Mouse (Mus musculus): ENCODE measurements around the gene Padi6. TPM values are rescaled to one million over a fixed set of nuclear protein-coding genes. Genes with fewer than 3 reads are reported as not detected.

Gene Padi6
- polyA plus RNA-seq, 1 experiment from 2014 or later = not detected

DNA sequence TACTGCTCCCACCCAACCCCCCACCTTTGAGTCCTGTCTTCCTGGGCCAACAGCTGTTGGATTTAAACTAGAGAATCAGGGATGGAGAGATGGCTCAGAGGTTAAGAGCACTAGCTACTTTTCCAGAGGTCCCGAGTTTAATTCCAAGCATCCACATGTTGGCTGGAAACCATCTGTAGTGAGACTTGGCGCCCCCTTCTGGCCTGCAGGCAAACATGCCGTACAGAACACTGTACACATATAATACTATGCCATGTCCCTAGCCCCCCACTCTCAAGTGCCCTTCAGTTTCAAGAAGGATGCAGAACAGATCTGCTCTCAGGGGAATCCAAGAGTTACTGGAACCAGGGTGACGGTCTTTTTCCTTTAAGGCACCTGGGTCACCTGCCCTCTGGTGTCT lies 10.8 kb downstream of the Padi6 start:
- no peak overlapping the region for H3K27ac ChIP-seq (ENCODE audit: low read length)
- H3K4me2 ChIP-seq (replicated peaks; ENCODE audit: low read depth, low read length) = no peak overlapping the region
- H3K36me3 ChIP-seq (ENCODE audit: insufficient read depth, low read length) = no peaks in the 10 kb centered on the region; the same call in 1 of the 2 replicates
- H3K9ac ChIP-seq (replicated peaks; ENCODE audit: low read length) = no peak overlapping the region
- H3K4me1 ChIP-seq (ENCODE audit: insufficient read depth, low read length) = no peaks in the 10 kb centered on the region
- WGBS = 76% methylated on average over 4 of the region's 4 CpGs
- no peak overlapping the region for H3K4me3 ChIP-seq (ENCODE audit: low read length)
- ATAC-seq (ENCODE audit: low FRiP score, low TSS enrichment) = no peak
- H3K9me3 ChIP-seq (ENCODE audit: low read length) = no peaks in the 10 kb centered on the region
- no peaks in the 10 kb centered on the region for H3K27me3 ChIP-seq (ENCODE audit: insufficient read depth, low read length)

DNA sequence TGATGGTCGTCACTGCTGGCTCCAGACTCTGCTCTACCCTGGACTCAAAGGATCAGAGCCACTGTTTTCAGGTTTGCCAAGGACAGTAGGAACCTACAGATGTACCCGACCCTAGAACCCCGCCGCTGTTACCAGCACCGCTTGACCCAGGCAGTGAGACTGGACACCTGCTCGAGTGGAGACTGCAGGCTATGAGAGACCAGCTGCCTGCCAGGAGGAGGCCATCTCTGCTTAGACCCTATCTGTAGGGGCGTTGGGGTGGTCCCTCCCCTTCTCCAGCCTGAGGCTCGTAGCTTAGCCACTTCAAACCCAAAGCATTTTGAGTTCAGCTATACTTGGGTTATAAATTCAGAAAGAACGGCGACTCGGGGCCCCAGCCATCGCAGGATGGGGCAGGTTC lies 15.5 kb downstream of the Padi6 start:
- 86% methylated on average over 12 of the region's 12 CpGs for WGBS

DNA sequence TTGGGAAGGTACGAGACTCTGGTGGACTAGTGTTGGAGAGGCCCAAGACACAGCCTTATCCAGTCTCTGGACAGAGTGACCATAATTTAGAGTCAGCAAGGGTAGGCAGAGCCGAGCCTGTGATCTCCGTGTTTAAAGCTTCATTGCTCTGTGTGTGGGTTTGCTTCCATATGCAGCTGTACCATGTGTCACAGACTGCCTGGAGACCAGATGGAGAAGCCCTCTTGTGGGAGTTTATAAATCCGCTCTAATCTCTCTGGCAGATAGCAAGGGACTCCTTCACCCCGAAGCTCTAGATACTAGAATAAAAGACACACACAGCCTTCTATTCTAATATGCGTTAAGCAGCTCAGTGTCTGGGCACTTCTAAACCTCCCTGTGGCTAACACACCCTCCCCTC lies 17.7 kb downstream of the Padi6 start:
- Histone ChIP-seq H3K4me3 (ENCODE audit: low read length) (no peak overlapping the region), H3K4me2 (replicated peaks; ENCODE audit: low read depth, low read length) (no peak overlapping the region), H3K36me3 (ENCODE audit: insufficient read depth, low read length) (peaks cover 31% of the 10 kb centered on the region), H3K27ac (ENCODE audit: low read length) (no peak overlapping the region), H3K4me1 (ENCODE audit: insufficient read depth, low read length) (no peaks in the 10 kb centered on the region), H3K9ac (replicated peaks; ENCODE audit: low read length) (no peak overlapping the region), H3K27me3 (ENCODE audit: insufficient read depth, low read length) (no peaks in the 10 kb centered on the region), H3K9me3 (ENCODE audit: low read length) (no peaks in the 10 kb centered on the region)
- ATAC-seq (ENCODE audit: low FRiP score, low TSS enrichment) = no peak
- WGBS = 77% methylated on average over 6 of the region's 6 CpGs

More for the DNA sequence above, 15.5 kb downstream of the Padi6 start:
- no peak for ATAC-seq (ENCODE audit: low FRiP score, low TSS enrichment)
- no peak overlapping the region for H3K9ac ChIP-seq (replicated peaks; ENCODE audit: low read length)
- H3K4me1 ChIP-seq (ENCODE audit: insufficient read depth, low read length) = no peaks in the 10 kb centered on the region
- H3K4me2 ChIP-seq (replicated peaks; ENCODE audit: low read depth, low read length) = no peak overlapping the region
- H3K36me3 ChIP-seq (ENCODE audit: insufficient read depth, low read length) = peaks cover 9% of the 10 kb centered on the region
- H3K27me3 ChIP-seq (ENCODE audit: insufficient read depth, low read length) = no peaks in the 10 kb centered on the region
- no peak overlapping the region for H3K4me3 ChIP-seq (ENCODE audit: low read length)
- H3K27ac ChIP-seq (ENCODE audit: low read length) = no peak overlapping the region
- H3K9me3 ChIP-seq (ENCODE audit: low read length) = no peaks in the 10 kb centered on the region

DNA sequence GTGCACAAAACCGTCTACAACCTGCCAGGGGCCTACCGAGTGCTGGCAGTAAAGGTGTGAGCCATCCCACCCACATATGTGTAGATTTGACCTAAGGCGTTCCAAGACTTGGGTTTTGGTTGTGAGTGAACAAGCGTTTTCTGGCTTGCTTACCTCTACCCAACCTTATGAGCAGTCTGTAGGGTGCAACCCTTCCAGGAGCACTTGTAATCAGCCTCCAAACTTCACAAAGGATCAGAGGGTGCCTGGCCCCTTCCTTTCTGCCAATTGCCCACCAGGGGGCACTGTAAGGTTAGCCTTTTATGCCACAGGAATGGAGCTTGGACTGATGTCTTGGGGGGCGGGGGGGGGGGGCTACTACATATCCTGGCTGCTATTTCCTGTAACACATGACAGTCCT lies 18.6 kb downstream of the Padi6 start:
- no peak overlapping the region for H3K4me2 ChIP-seq (replicated peaks; ENCODE audit: low read depth, low read length)
- no peak overlapping the region for H3K27ac ChIP-seq (ENCODE audit: low read length)
- H3K27me3 ChIP-seq (ENCODE audit: insufficient read depth, low read length) = no peaks in the 10 kb centered on the region
- H3K4me3 ChIP-seq (ENCODE audit: low read length) = no peak overlapping the region
- H3K9me3 ChIP-seq (ENCODE audit: low read length) = no peaks in the 10 kb centered on the region
- H3K9ac ChIP-seq (replicated peaks; ENCODE audit: low read length) = no peak overlapping the region
- WGBS = 58% methylated on average over 5 of the region's 5 CpGs
- no peaks in the 10 kb centered on the region for H3K4me1 ChIP-seq (ENCODE audit: insufficient read depth, low read length)
- peaks cover 40% of the 10 kb centered on the region for H3K36me3 ChIP-seq (ENCODE audit: insufficient read depth, low read length)
- 0 out of 2 replicates have a peak, but pooled peaks have one; percentile 46 for ATAC-seq (ENCODE audit: low FRiP score, low TSS enrichment)

DNA sequence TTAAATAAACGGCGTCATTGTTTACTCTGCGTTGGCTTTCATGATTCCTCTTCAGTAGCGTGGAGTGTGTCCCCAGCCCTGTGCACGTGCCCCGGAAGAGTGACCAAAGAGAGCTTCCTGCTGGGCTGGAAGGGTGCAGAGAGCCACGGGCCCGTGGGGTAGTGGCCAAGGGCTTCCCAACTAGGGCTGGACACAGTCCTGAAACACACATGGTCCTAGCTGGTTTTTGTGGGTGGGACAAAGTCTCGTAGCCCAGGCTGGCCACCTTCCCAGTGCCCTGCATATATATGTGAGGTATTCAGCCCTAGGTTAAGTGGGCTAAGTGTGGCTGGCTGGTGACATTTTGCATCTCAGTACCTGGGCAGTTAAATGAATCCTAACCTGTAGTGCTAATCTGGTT lies 19.3 kb downstream of the Padi6 start:
- no peaks in the 10 kb centered on the region for H3K4me1 ChIP-seq (ENCODE audit: insufficient read depth, low read length)
- no peaks in the 10 kb centered on the region for H3K9me3 ChIP-seq (ENCODE audit: low read length)
- H3K27me3 ChIP-seq (ENCODE audit: insufficient read depth, low read length) = no peaks in the 10 kb centered on the region
- H3K9ac ChIP-seq (replicated peaks; ENCODE audit: low read length) = no peak overlapping the region
- H3K4me3 ChIP-seq (ENCODE audit: low read length) = no peak overlapping the region
- no peak for ATAC-seq (ENCODE audit: low FRiP score, low TSS enrichment)
- H3K27ac ChIP-seq (ENCODE audit: low read length) = no peak overlapping the region
- 80% methylated on average over 9 of the region's 9 CpGs for WGBS
- peaks cover 46% of the 10 kb centered on the region for H3K36me3 ChIP-seq (ENCODE audit: insufficient read depth, low read length)
- no peak overlapping the region for H3K4me2 ChIP-seq (replicated peaks; ENCODE audit: low read depth, low read length)

DNA sequence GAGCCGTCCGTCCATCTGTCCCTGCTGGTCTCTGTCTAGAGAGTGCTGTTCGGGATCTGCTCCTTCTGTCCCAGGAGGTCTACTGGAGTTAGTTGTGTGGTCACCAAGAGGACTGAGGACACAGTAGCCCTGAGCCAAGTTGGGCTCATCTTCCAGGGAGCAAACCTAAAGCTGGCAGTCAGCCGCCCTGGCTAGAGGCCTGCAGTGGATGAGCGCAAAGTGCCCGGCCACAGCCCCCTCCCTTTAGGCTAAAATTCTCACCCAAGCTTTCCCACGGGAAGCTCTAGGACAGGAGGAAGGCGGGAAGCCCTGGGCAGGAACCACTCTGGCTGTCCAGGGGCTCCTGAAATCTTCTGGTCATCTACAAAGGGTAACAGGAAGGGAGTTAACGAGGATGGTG lies 19.7 kb downstream of the Padi6 start:
- H3K4me1 ChIP-seq (ENCODE audit: insufficient read depth, low read length) = no peaks in the 10 kb centered on the region
- no peaks in the 10 kb centered on the region for H3K27me3 ChIP-seq (ENCODE audit: insufficient read depth, low read length)
- H3K4me2 ChIP-seq (replicated peaks; ENCODE audit: low read depth, low read length) = no peak overlapping the region
- H3K27ac ChIP-seq (ENCODE audit: low read length) = no peak overlapping the region
- 73% methylated on average over 9 of the region's 9 CpGs for WGBS
- no peak overlapping the region for H3K9ac ChIP-seq (replicated peaks; ENCODE audit: low read length)
- no peak overlapping the region for H3K4me3 ChIP-seq (ENCODE audit: low read length)
- H3K9me3 ChIP-seq (ENCODE audit: low read length) = no peaks in the 10 kb centered on the region
- no peak for ATAC-seq (ENCODE audit: low FRiP score, low TSS enrichment)
- peaks cover 51% of the 10 kb centered on the region for H3K36me3 ChIP-seq (ENCODE audit: insufficient read depth, low read length)

GRCm38 (mm10) chr4:140721968-140722490 lies 20.4 kb downstream of the Padi6 start:
- no peak overlapping the region for H3K27ac ChIP-seq (ENCODE audit: low read length)
- no peak for ATAC-seq (ENCODE audit: low FRiP score, low TSS enrichment)
- H3K36me3 ChIP-seq (ENCODE audit: insufficient read depth, low read length) = peaks cover 57% of the 10 kb centered on the region
- H3K4me3 ChIP-seq (ENCODE audit: low read length) = no peak overlapping the region
- WGBS = 84% methylated on average over 20 of the region's 20 CpGs
- no peak overlapping the region for H3K4me2 ChIP-seq (replicated peaks; ENCODE audit: low read depth, low read length)
- no peaks in the 10 kb centered on the region for H3K4me1 ChIP-seq (ENCODE audit: insufficient read depth, low read length)
- no peaks in the 10 kb centered on the region for H3K27me3 ChIP-seq (ENCODE audit: insufficient read depth, low read length)
- no peaks in the 10 kb centered on the region for H3K9me3 ChIP-seq (ENCODE audit: low read length)
- no peak overlapping the region for H3K9ac ChIP-seq (replicated peaks; ENCODE audit: low read length)

DNA sequence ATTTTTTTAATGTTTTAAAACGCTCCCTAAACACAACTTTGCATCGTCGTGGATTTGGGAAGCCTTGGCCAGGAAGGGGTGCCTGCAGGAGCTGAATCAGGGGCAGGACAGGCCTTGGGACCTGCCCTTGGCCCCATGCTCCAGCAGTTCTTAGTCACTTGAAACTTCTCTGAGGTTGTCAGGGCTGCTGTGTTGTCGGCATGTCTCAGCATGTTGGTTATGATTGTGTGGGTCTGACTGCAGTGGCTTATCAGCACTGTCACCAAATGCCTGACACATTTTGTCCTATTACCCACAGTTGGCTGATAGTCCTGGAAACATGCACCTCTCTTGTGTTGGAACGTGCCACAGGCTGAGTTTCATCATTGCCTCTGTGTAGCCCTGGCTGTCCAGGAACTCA lies 22.4 kb downstream of the Padi6 start:
- H3K4me1 ChIP-seq (ENCODE audit: insufficient read depth, low read length) = no peaks in the 10 kb centered on the region
- H3K27me3 ChIP-seq (ENCODE audit: insufficient read depth, low read length) = no peaks in the 10 kb centered on the region
- no peak overlapping the region for H3K27ac ChIP-seq (ENCODE audit: low read length)
- no peak overlapping the region for H3K4me3 ChIP-seq (ENCODE audit: low read length)
- 83% methylated on average over 5 of the region's 5 CpGs for WGBS
- H3K4me2 ChIP-seq (replicated peaks; ENCODE audit: low read depth, low read length) = no peak overlapping the region
- ATAC-seq (ENCODE audit: low FRiP score, low TSS enrichment) = no peak
- H3K36me3 ChIP-seq (ENCODE audit: insufficient read depth, low read length) = peaks cover 76% of the 10 kb centered on the region
- no peak overlapping the region for H3K9ac ChIP-seq (replicated peaks; ENCODE audit: low read length)
- no peaks in the 10 kb centered on the region for H3K9me3 ChIP-seq (ENCODE audit: low read length)

DNA sequence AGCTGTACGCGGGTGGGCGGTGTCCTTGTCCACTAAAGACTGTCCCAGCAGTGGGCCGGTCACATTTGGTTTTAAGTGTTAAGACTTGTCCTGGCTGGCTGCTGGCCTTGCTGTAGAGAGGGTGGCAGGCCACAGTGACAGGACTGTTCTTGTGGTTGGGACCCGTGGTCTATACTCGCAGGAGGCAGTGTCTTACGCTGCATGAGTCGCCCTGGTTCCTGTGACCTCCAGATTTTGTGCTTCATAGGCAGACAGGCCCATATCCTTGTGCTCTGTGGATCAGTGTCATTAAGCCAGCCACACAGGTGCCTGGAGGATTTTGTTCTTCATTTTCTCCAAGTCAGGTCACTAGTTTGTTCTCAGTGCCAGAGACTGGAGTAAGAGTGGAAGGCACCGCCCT lies 24.0 kb downstream of the Padi6 start:
- no peak overlapping the region for H3K4me3 ChIP-seq (ENCODE audit: low read length)
- H3K4me1 ChIP-seq (ENCODE audit: insufficient read depth, low read length) = peaks cover 7% of the 10 kb centered on the region; the same call in 1 of the 2 replicates
- H3K36me3 ChIP-seq (ENCODE audit: insufficient read depth, low read length) = peaks cover 90% of the 10 kb centered on the region
- 97% methylated on average over 9 of the region's 9 CpGs for WGBS
- no peak overlapping the region for H3K4me2 ChIP-seq (replicated peaks; ENCODE audit: low read depth, low read length)
- H3K9ac ChIP-seq (replicated peaks; ENCODE audit: low read length) = no peak overlapping the region
- no peaks in the 10 kb centered on the region for H3K9me3 ChIP-seq (ENCODE audit: low read length)
- H3K27ac ChIP-seq (ENCODE audit: low read length) = no peak overlapping the region
- no peaks in the 10 kb centered on the region for H3K27me3 ChIP-seq (ENCODE audit: insufficient read depth, low read length)
- no peak for ATAC-seq (ENCODE audit: low FRiP score, low TSS enrichment)

DNA sequence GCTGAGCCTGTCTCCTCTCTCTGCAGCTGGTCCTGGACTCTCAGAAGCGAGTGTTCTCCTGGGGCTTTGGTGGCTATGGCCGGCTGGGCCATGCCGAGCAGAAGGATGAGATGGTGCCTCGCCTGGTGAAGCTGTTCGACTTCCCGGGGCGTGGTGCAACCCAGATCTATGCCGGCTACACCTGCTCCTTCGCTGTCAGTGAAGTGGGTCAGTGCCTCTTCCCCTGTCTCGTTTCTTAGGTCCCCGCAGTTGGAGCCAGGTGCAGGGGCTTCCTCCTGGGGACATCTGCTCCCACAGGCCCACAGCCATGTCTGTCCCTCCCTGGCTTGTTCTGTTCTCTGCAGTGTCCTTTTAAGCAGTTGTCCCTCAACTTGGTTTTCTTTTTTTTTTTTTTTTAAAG lies 25.4 kb downstream of the Padi6 start:
- Histone ChIP-seq H3K4me3 (ENCODE audit: low read length) (no peak overlapping the region), H3K36me3 (ENCODE audit: insufficient read depth, low read length) (peaks cover 94% of the 10 kb centered on the region), H3K4me1 (ENCODE audit: insufficient read depth, low read length) (peaks cover 12% of the 10 kb centered on the region; the same call in 1 of the 2 replicates), H3K27ac (ENCODE audit: low read length) (no peak overlapping the region), H3K4me2 (replicated peaks; ENCODE audit: low read depth, low read length) (no peak overlapping the region), H3K9ac (replicated peaks; ENCODE audit: low read length) (no peak overlapping the region), H3K27me3 (ENCODE audit: insufficient read depth, low read length) (no peaks in the 10 kb centered on the region), H3K9me3 (ENCODE audit: low read length) (no peaks in the 10 kb centered on the region)
- no peak for ATAC-seq (ENCODE audit: low FRiP score, low TSS enrichment)
- WGBS = 94% methylated on average over 11 of the region's 11 CpGs
